Mouse (Mus musculus): Measurements from ENCODE around the gene Kxd1.

- TF ChIP-seq POLR2A (IDR thresholded peaks at IDR 0.05; ENCODE audit: extremely low read depth, insufficient read depth, low read length) (no peak), CTCF (IDR thresholded peaks at IDR 0.05; ENCODE audit: extremely low read depth, insufficient read depth, low read length) (no peak)
Measured at GRCm38 (mm10) chr8:70560564-70560963, 32.8 kb upstream of the Kxd1 start.
